Mouse (Mus musculus): ENCODE measurements at regions not wholly inside any gene's neighbourhood (a gene's known extent, or its start where the extent isn't known, plus 50 kb on each side); places are given as distances from the start of the nearest gene placed in this dataset.

DNA sequence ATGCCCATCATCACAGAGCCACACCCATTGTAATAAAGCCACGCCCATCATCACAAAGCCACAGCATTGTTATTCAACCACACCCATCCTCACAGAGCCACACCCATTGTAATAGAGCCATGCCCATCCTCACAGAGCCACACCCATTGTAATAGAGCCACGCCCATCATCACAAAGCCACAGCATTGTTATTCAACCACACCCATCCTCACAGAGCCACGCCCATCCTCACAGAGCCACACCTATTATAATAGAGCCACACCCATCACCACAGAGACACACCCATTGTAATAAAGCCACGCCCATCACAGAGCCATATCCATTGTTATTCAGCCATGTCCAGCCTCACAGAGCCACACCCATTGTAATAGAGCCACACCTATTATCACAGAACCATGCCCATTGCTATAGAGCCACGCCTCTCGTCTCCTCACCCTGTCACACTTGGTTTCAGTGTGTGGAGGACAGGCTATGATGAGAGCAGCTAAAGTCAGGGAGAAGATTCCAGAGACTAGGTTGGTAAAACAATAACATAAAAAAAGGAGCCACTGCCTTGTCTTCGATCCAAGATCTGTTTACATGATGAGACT lies 85.6 kb downstream of the Gxylt1 start:
- H3K36me3 ChIP-seq (replicated peaks) = no peaks in the 10 kb centered on the region
- no peaks in the 10 kb centered on the region for H3K27me3 ChIP-seq (ENCODE audit: poor library complexity, severe bottlenecking)
- H3K9me3 ChIP-seq = no peaks in the 10 kb centered on the region
- no peak overlapping the region for H3K27ac ChIP-seq
- WGBS = 85% methylated on average over 7 of the region's 7 CpGs
- no peak for DNase-seq (ENCODE audit: extremely low spot score, low spot score)
- H3K4me3 ChIP-seq = no peak overlapping the region
- no peaks in the 10 kb centered on the region for H3K4me1 ChIP-seq

DNA sequence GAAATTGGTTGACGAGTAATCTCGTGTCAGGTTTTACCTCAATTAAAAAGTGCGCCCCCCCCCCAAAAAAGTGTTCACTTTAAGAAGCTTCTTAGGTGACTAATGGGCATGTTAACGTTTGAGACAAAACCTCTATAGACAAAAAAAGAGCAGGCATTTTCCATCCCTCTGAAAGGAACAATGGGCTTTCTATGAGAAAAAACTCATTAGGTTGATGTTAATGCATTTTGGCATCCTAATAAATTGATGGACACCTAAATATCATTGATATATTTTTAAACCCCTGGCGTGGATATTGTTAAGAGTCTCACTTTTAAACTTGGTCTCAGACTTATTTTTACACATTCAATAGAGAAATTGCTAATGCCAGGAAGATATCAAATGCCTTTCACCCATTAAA lies 98.8 kb downstream of the Gxylt1 start:
- no peaks in the 10 kb centered on the region for H3K36me3 ChIP-seq (replicated peaks)
- no peaks in the 10 kb centered on the region for H3K9me3 ChIP-seq
- DNase-seq (ENCODE audit: extremely low spot score, low spot score) = no peak
- H3K4me1 ChIP-seq = no peaks in the 10 kb centered on the region
- no peak overlapping the region for H3K27ac ChIP-seq
- H3K4me3 ChIP-seq = no peak overlapping the region
- no peaks in the 10 kb centered on the region for H3K27me3 ChIP-seq (ENCODE audit: poor library complexity, severe bottlenecking)
- WGBS = 80% methylated on average over 5 of the region's 5 CpGs

DNA sequence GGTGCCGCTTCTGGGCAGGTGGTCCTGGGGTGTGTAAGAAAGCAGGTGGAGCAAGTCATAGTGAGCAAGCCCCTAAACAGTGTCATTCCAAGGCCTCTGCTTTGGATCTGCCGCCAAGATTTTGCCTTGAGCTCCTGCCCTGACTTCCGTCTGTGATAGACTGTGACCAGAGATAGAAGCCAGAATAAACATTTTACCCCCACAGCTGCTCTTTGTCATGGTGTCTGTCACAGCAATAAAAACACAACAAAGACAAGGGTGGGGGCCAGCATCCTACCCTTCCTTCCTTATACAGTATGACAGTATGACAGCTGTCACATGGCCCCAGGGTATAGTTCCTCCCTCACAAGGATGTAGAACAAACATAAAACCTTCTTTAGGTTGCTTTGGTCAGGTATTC lies 106.2 kb downstream of the Gxylt1 start:
- DNase-seq (ENCODE audit: extremely low spot score, low spot score) = no peak
- WGBS = 94% methylated on average over 3 of the region's 3 CpGs
- no peaks in the 10 kb centered on the region for H3K27me3 ChIP-seq (ENCODE audit: poor library complexity, severe bottlenecking)
- no peaks in the 10 kb centered on the region for H3K4me1 ChIP-seq
- no peak overlapping the region for H3K27ac ChIP-seq
- no peaks in the 10 kb centered on the region; the same call in 1 of the 2 replicates for H3K9me3 ChIP-seq
- H3K36me3 ChIP-seq (replicated peaks) = no peaks in the 10 kb centered on the region
- H3K4me3 ChIP-seq = no peak overlapping the region

DNA sequence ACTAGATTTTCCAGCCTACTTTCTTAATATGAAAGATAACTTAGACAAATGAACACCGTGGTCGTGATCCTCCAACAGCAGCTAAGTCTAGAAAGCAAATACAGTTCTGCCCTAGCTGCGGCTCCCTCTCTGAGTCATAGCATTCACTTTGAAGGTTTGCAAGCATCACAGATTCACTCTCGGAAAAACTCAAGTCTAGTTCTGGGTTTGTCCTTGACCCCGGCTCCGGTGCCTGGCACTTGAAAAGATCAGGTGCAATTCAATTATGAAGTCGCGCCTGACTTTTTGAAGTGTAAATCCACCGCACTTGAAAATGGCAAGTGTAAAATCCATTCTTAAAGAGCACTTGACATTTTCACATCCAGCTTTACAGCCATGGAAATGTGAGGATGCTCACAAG lies 107.5 kb downstream of the Gxylt1 start:
- 90% methylated on average over 9 of the region's 9 CpGs for WGBS
- no peaks in the 10 kb centered on the region; the same call in 1 of the 2 replicates for H3K9me3 ChIP-seq
- H3K27me3 ChIP-seq (ENCODE audit: poor library complexity, severe bottlenecking) = no peaks in the 10 kb centered on the region
- no peaks in the 10 kb centered on the region for H3K36me3 ChIP-seq (replicated peaks)
- no peak for DNase-seq (ENCODE audit: extremely low spot score, low spot score)
- H3K4me1 ChIP-seq = peaks cover 2% of the 10 kb centered on the region
- no peak overlapping the region for H3K4me3 ChIP-seq
- no peak overlapping the region for H3K27ac ChIP-seq

DNA sequence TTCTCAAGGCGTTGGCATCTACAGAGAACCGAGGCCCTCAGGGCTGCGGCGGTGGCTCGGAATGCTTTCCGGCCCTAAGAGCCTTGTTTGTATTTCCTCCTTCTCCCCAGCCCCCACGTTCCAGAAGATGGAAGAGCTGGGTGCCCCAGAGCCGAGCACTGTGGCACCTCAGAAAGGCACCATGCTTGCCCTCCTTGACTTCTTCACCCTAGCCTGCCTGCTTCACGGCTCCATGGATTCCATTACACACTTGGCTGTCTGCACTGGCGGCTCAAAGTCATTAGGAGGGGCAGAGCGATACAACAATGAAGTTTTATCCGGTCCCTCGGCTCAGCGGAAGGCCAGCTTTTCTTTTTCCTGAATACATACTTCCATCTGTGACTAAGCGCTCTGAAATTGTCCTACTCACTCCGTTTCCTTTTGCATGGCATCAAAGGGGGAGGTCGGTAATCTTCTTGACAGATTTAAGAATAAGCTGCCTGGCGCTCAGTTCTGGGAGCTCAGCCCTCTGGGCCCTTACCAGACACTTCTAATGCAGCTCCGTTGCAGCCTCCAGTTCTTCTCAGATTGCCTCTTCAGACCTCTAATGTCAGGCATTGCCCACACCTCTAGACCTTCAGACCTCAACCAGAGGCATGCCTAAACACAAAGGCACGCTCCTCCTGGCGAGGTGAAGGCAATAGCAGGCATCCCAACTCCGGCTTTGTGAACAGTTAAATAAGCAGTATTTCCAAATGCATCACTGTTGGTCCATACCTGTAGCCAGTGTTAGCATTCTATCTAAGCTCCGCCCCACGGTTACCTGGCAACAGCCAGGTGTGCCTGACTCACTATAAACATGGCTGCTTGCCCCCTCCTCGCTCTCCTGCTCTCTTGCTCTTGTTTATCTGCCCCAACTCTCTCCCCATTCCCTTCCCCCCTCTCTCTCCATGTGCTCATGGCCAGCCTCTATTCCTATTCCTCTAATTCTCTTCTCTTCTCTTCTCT lies 112.8 kb downstream of the Gxylt1 start:
- H3K36me3 ChIP-seq (replicated peaks) = no peaks in the 10 kb centered on the region
- WGBS = 73% methylated on average over 25 of the region's 25 CpGs

DNA sequence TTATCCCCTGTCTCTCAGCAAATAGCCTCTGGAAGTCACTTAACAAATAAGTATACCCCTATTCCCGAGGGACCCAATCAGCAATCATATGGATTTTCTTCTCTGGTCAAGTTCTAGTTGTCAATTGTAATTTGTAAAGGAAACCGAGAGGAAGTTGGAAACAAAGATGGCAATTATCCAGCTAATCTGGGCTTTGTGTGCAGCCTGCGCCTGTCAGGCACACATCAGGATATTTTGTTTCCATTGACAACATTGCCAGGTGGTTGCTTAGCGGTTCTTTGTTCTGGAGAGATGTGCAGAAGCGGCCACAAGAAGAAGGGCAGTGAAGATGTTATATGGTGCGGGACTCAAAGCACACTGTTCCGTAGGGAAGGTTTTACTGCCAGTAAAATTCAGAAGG lies 113.7 kb downstream of the Gxylt1 start:
- DNase-seq (ENCODE audit: extremely low spot score, low spot score) = no peak
- Histone ChIP-seq H3K9me3 (no peaks in the 10 kb centered on the region), H3K27me3 (ENCODE audit: poor library complexity, severe bottlenecking) (no peaks in the 10 kb centered on the region), H3K36me3 (replicated peaks) (no peaks in the 10 kb centered on the region), H3K27ac (no peak overlapping the region), H3K4me3 (no peak overlapping the region), H3K4me1 (peaks cover 15% of the 10 kb centered on the region)
- 71% methylated on average over 7 of the region's 7 CpGs for WGBS

More for the DNA sequence above, 112.8 kb downstream of the Gxylt1 start:
- Histone ChIP-seq H3K9me3 (no peaks in the 10 kb centered on the region), H3K27ac (0 out of 2 replicates have a peak overlapping the region, but pooled peaks have one; percentile 44), H3K4me3 (no peak overlapping the region), H3K4me1 (peaks cover 15% of the 10 kb centered on the region), H3K27me3 (ENCODE audit: poor library complexity, severe bottlenecking) (no peaks in the 10 kb centered on the region)
- no peak for DNase-seq (ENCODE audit: extremely low spot score, low spot score)

DNA sequence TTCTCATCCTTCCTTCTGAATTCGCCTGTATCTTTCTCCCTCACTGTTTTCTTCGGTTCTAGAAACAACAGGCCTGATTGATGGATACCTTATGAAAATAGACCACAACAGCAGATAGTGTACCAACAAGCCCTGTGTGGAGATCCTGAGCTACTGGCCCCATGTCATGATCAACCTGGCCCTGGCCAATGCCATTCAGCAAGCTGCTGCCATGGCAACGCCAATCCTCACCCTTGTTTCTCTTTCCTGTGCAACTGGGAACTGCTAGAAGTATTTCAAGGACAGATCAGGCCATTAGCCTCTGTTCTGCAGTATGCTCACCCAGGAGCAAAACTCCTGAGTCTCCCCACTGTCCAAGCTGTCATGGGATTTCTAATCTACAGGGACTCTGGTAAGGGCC lies 119.2 kb downstream of the Gxylt1 start:
- DNase-seq (ENCODE audit: extremely low spot score, low spot score) = no peak
- Histone ChIP-seq H3K4me1 (peaks cover 4% of the 10 kb centered on the region), H3K27me3 (ENCODE audit: poor library complexity, severe bottlenecking) (no peaks in the 10 kb centered on the region), H3K4me3 (no peak overlapping the region), H3K9me3 (no peaks in the 10 kb centered on the region), H3K27ac (no peak overlapping the region), H3K36me3 (replicated peaks) (no peaks in the 10 kb centered on the region)
- WGBS = 85% methylated on average over 3 of the region's 3 CpGs

DNA sequence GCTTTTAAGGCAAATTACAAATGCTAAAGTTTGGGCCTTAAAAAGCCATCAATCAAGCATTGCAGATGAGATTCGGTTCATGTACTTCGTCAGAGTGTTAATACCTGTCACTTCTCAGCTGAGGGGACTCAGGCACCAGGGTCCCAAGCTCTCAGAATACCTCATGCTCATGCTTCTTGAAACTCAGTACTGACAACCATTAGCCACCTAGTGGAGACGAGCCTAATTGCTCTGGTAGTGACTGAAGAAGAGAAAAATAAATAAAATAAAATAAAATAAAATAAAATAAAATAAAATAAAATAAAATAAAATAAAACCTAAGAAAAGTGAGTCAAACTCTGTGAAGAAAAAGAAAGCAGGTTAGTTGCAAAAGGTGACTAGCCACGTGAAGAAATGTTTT lies 121.0 kb downstream of the Gxylt1 start:
- H3K36me3 ChIP-seq (replicated peaks) = no peaks in the 10 kb centered on the region
- no peaks in the 10 kb centered on the region for H3K9me3 ChIP-seq
- no peak overlapping the region for H3K27ac ChIP-seq
- H3K4me1 ChIP-seq = peaks cover 4% of the 10 kb centered on the region
- no peak overlapping the region for H3K4me3 ChIP-seq
- 65% methylated on average over 4 of the region's 4 CpGs for WGBS
- H3K27me3 ChIP-seq (ENCODE audit: poor library complexity, severe bottlenecking) = no peaks in the 10 kb centered on the region
- no peak for DNase-seq (ENCODE audit: extremely low spot score, low spot score)

DNA sequence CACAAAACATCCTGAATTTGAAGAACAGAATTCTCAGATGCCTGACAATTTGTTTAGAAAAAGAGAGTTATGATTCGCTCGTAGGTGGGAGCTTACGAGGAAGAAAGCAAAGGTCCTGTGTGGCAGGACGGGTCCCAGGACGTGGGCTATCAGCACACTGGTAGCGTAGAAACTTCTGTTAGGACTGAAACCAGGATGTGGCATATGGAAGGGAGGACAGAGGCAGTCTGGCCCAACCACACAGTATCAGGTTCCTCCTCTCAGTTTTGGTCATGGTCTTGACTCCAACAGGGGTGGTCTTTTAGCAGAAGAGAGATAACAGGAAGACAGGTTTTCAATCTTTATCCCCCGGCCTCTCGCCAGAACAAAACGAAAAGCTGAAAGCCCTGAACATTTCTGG lies 130.1 kb downstream of the Gxylt1 start:
- no peak for DNase-seq (ENCODE audit: extremely low spot score, low spot score)
- no peak overlapping the region for H3K4me3 ChIP-seq
- WGBS = 90% methylated on average over 9 of the region's 9 CpGs

DNA sequence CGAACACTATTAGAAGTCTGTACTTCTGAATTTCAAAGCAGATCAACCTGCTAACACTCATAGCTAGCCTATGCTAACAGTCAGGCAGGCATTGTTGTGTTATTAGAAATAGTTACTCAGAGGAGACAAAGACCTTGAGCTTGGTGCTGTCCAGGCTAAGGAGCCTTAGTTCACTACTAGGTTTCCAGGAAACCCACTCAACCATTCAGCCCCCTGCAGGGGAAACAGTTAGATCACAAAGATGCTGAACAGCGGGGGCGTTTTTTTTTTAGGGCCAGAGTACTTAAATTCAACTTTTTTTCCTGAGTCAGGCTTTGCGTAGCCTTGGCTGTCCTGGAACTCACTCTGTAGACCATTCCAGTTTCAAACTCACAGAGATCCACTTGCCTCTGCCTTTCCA lies 130.7 kb downstream of the Gxylt1 start:
- H3K36me3 ChIP-seq (replicated peaks) = no peaks in the 10 kb centered on the region
- no peak overlapping the region for H3K27ac ChIP-seq
- H3K27me3 ChIP-seq (ENCODE audit: poor library complexity, severe bottlenecking) = no peaks in the 10 kb centered on the region
- WGBS = 65% methylated on average over 4 of the region's 4 CpGs
- no peaks in the 10 kb centered on the region for H3K9me3 ChIP-seq
- peaks cover 9% of the 10 kb centered on the region; the same call in 1 of the 2 replicates for H3K4me1 ChIP-seq
- no peak overlapping the region for H3K4me3 ChIP-seq
- no peak for DNase-seq (ENCODE audit: extremely low spot score, low spot score)

More for the DNA sequence above, 130.1 kb downstream of the Gxylt1 start:
- H3K27ac ChIP-seq = no peak overlapping the region
- no peaks in the 10 kb centered on the region for H3K36me3 ChIP-seq (replicated peaks)
- peaks cover 9% of the 10 kb centered on the region; the same call in 1 of the 2 replicates for H3K4me1 ChIP-seq
- H3K27me3 ChIP-seq (ENCODE audit: poor library complexity, severe bottlenecking) = no peaks in the 10 kb centered on the region
- H3K9me3 ChIP-seq = no peaks in the 10 kb centered on the region

DNA sequence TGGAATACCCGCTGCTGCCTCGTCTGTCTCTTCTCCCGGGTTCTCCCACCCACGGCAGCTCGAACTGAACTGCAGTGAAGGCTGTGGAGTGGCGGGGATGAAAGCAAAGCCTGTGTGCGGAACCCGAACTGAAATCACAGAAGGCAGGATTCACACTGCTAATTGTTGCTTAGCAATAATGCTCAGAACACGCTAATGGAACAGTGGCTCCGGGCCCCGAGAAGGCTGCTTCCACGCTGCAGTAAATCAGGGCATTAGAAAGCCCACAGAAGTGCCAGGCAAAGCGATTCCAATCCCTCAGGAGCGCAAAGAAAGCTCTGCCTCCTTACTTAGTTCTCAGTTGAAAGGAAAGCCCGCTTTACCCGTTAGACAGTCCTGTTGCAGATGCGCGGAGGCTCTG lies 141.6 kb downstream of the Gxylt1 start:
- Histone ChIP-seq H3K36me3 (replicated peaks) (no peaks in the 10 kb centered on the region), H3K4me3 (no peak overlapping the region), H3K27ac (no peak overlapping the region), H3K9me3 (no peaks in the 10 kb centered on the region), H3K27me3 (ENCODE audit: poor library complexity, severe bottlenecking) (no peaks in the 10 kb centered on the region), H3K4me1 (no peaks in the 10 kb centered on the region; the same call in 1 of the 2 replicates)
- 84% methylated on average over 18 of the region's 18 CpGs for WGBS
- DNase-seq (ENCODE audit: extremely low spot score, low spot score) = no peak

DNA sequence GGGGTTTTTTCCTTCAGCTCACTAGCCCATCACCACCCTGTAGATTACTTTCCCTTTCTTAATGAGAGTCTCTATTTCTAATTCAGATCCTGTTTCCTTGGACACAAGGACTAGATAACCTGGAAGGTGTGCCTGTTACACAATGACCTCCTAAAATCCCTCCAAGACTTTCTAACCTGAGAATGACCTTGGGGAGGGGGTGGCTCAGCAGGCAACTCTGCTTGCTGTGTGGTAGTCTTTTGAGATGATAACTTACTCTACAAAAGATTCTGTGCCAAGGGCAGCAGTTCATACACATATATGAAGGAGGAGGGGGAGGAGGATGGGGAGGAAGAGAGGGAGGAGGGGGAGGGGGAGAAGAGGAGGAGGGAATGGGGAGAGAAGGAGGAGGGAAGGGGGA lies 143.9 kb downstream of the Gxylt1 start:
- no peak for DNase-seq (ENCODE audit: extremely low spot score, low spot score)
- Histone ChIP-seq H3K9me3 (no peaks in the 10 kb centered on the region), H3K27me3 (ENCODE audit: poor library complexity, severe bottlenecking) (no peaks in the 10 kb centered on the region), H3K27ac (no peak overlapping the region), H3K4me1 (no peaks in the 10 kb centered on the region; the same call in 1 of the 2 replicates), H3K36me3 (replicated peaks) (no peaks in the 10 kb centered on the region), H3K4me3 (no peak overlapping the region)

DNA sequence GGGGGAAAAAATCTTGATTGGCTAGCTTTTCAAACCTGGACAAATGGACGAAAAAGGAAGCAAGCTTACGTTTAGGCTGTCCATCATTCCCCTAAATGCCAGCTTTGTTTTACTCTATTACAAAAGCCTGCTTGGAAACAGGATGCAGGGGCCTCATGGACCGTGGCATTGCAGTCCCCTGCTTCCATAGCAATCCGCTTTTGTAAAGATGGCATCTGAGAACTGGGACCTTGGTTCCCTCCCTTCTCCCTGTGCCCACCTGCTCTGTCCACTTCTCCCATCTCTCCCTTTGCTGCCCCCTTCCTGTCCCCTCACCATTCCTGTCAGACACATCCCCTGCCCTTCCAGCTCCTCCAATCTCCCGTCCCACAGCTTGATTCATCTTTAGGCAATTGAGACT lies 149.7 kb downstream of the Gxylt1 start:
- no peak overlapping the region for H3K27ac ChIP-seq
- 0 out of 2 replicates have a peak, but pooled peaks cover 4% of the 10 kb centered on the region for H3K27me3 ChIP-seq (ENCODE audit: poor library complexity, severe bottlenecking)
- H3K4me3 ChIP-seq = no peak overlapping the region
- no peaks in the 10 kb centered on the region for H3K9me3 ChIP-seq
- WGBS = 54% methylated on average over 5 of the region's 5 CpGs
- H3K36me3 ChIP-seq (replicated peaks) = no peaks in the 10 kb centered on the region
- DNase-seq (ENCODE audit: extremely low spot score, low spot score) = no peak
- peaks cover 14% of the 10 kb centered on the region for H3K4me1 ChIP-seq

Measured in forebrain, embryonic 10.5 days (tissue).